Mouse (Mus musculus): ENCODE measurements around the gene Fam25c.

- no peak for TF ChIP-seq CTCF (IDR thresholded peaks at IDR 0.05; ENCODE audit: extremely low read depth, insufficient read depth, low read length)
- TF ChIP-seq POLR2A (IDR thresholded peaks at IDR 0.05; ENCODE audit: extremely low read depth, insufficient read depth, low read length): no peak
These were observed 28.6 kb downstream of the Fam25c start for GRCm38 (mm10) chr14:34326606-34327005.

Data from cortical plate, adult 2 months (tissue).